Mouse (Mus musculus): Measurements from ENCODE around the gene Itgam. TPM values are rescaled to one million over a fixed set of nuclear protein-coding genes. Genes with fewer than 3 reads are reported as not detected.

Gene Itgam
- polyA plus RNA-seq, 1 experiment from 2014 or later = 0.77 TPM

- Histone ChIP-seq H3K4me3 (ENCODE audit: low read depth, low read length) (no peak overlapping the region), H3K4me1 (ENCODE audit: control insufficient read depth, insufficient read depth, low read length) (no peaks in the 10 kb centered on the region), H3K9me3 (ENCODE audit: control insufficient read depth, low read depth, low read length) (no peaks in the 10 kb centered on the region), H3K36me3 (ENCODE audit: control insufficient read depth, insufficient read depth, low read length) (no peaks in the 10 kb centered on the region), H3K9ac (replicated peaks; ENCODE audit: low read depth, low read length) (no peak overlapping the region), H3K4me2 (replicated peaks; ENCODE audit: low read depth, low read length) (no peak overlapping the region), H3K27me3 (ENCODE audit: control insufficient read depth, insufficient read depth, low read length) (no peaks in the 10 kb centered on the region), H3K27ac (ENCODE audit: low read length) (no peak overlapping the region)
- no peak for ATAC-seq (ENCODE audit: insufficient number of reproducible peaks, insufficient read depth, low FRiP score, low read depth)
- WGBS = 55% methylated on average over 4 of the region's 4 CpGs
Observed at GRCm38 (mm10) chr7:128105246-128105645, 42.8 kb downstream of the Itgam start.

GRCm38 (mm10) chr7:128107462-128107861 is 45.0 kb downstream of the Itgam start:
- Histone ChIP-seq H3K36me3 (ENCODE audit: control insufficient read depth, insufficient read depth, low read length) (no peaks in the 10 kb centered on the region), H3K27ac (ENCODE audit: low read length) (no peak overlapping the region), H3K4me2 (replicated peaks; ENCODE audit: low read depth, low read length) (no peak overlapping the region), H3K27me3 (ENCODE audit: control insufficient read depth, insufficient read depth, low read length) (no peaks in the 10 kb centered on the region), H3K9me3 (ENCODE audit: control insufficient read depth, low read depth, low read length) (no peaks in the 10 kb centered on the region), H3K4me3 (ENCODE audit: low read depth, low read length) (no peak overlapping the region), H3K9ac (replicated peaks; ENCODE audit: low read depth, low read length) (no peak overlapping the region), H3K4me1 (ENCODE audit: control insufficient read depth, insufficient read depth, low read length) (no peaks in the 10 kb centered on the region)
- WGBS = 88% methylated on average over 7 of the region's 7 CpGs
- ATAC-seq (ENCODE audit: insufficient number of reproducible peaks, insufficient read depth, low FRiP score, low read depth) = no peak

GRCm38 (mm10) chr7:128110314-128110713 is 47.9 kb downstream of the Itgam start:
- ATAC-seq (ENCODE audit: insufficient number of reproducible peaks, insufficient read depth, low FRiP score, low read depth) = no peak

GRCm38 (mm10) chr7:128112131-128112530 is 49.7 kb downstream of the Itgam start:
- no peak overlapping the region for H3K4me2 ChIP-seq (replicated peaks; ENCODE audit: low read depth, low read length)
- no peaks in the 10 kb centered on the region for H3K36me3 ChIP-seq (ENCODE audit: control insufficient read depth, insufficient read depth, low read length)
- no peak overlapping the region for H3K4me3 ChIP-seq (ENCODE audit: low read depth, low read length)
- no peak for ATAC-seq (ENCODE audit: insufficient number of reproducible peaks, insufficient read depth, low FRiP score, low read depth)
- H3K27me3 ChIP-seq (ENCODE audit: control insufficient read depth, insufficient read depth, low read length) = no peaks in the 10 kb centered on the region
- no peak overlapping the region for H3K9ac ChIP-seq (replicated peaks; ENCODE audit: low read depth, low read length)
- WGBS = 93% methylated on average over 11 of the region's 11 CpGs
- H3K27ac ChIP-seq (ENCODE audit: low read length) = no peak overlapping the region
- no peaks in the 10 kb centered on the region for H3K9me3 ChIP-seq (ENCODE audit: control insufficient read depth, low read depth, low read length)
- H3K4me1 ChIP-seq (ENCODE audit: control insufficient read depth, insufficient read depth, low read length) = no peaks in the 10 kb centered on the region

More at GRCm38 (mm10) chr7:128110314-128110713, 47.9 kb downstream of the Itgam start:
- no peaks in the 10 kb centered on the region for H3K27me3 ChIP-seq (ENCODE audit: control insufficient read depth, insufficient read depth, low read length)
- H3K27ac ChIP-seq (ENCODE audit: low read length) = no peak overlapping the region
- H3K4me1 ChIP-seq (ENCODE audit: control insufficient read depth, insufficient read depth, low read length) = no peaks in the 10 kb centered on the region
- no peaks in the 10 kb centered on the region for H3K9me3 ChIP-seq (ENCODE audit: control insufficient read depth, low read depth, low read length)
- no peaks in the 10 kb centered on the region for H3K36me3 ChIP-seq (ENCODE audit: control insufficient read depth, insufficient read depth, low read length)
- WGBS = 54% methylated on average over 2 of the region's 2 CpGs
- no peak overlapping the region for H3K4me3 ChIP-seq (ENCODE audit: low read depth, low read length)
- H3K9ac ChIP-seq (replicated peaks; ENCODE audit: low read depth, low read length) = no peak overlapping the region
- H3K4me2 ChIP-seq (replicated peaks; ENCODE audit: low read depth, low read length) = no peak overlapping the region

GRCm38 (mm10) chr7:128114371-128115105 is 52.1 kb downstream of the Itgam start:
- Histone ChIP-seq H3K36me3 (ENCODE audit: control insufficient read depth, insufficient read depth, low read length) (no peaks in the 10 kb centered on the region), H3K4me1 (ENCODE audit: control insufficient read depth, insufficient read depth, low read length) (no peaks in the 10 kb centered on the region), H3K9ac (replicated peaks; ENCODE audit: low read depth, low read length) (no peak overlapping the region), H3K27me3 (ENCODE audit: control insufficient read depth, insufficient read depth, low read length) (no peaks in the 10 kb centered on the region), H3K4me2 (replicated peaks; ENCODE audit: low read depth, low read length) (no peak overlapping the region), H3K27ac (ENCODE audit: low read length) (no peak overlapping the region), H3K9me3 (ENCODE audit: control insufficient read depth, low read depth, low read length) (no peaks in the 10 kb centered on the region), H3K4me3 (ENCODE audit: low read depth, low read length) (no peak overlapping the region)
- 92% methylated on average over 11 of the region's 11 CpGs for WGBS
- no peak for ATAC-seq (ENCODE audit: insufficient number of reproducible peaks, insufficient read depth, low FRiP score, low read depth)

- no peak for ATAC-seq (ENCODE audit: insufficient number of reproducible peaks, insufficient read depth, low FRiP score, low read depth)
- 72% methylated on average over 5 of the region's 5 CpGs for WGBS
- H3K4me1 ChIP-seq (ENCODE audit: control insufficient read depth, insufficient read depth, low read length) = no peaks in the 10 kb centered on the region
- H3K4me2 ChIP-seq (replicated peaks; ENCODE audit: low read depth, low read length) = no peak overlapping the region
- no peak overlapping the region for H3K27ac ChIP-seq (ENCODE audit: low read length)
- no peaks in the 10 kb centered on the region for H3K27me3 ChIP-seq (ENCODE audit: control insufficient read depth, insufficient read depth, low read length)
- H3K4me3 ChIP-seq (ENCODE audit: low read depth, low read length) = no peak overlapping the region
- no peak overlapping the region for H3K9ac ChIP-seq (replicated peaks; ENCODE audit: low read depth, low read length)
- no peaks in the 10 kb centered on the region for H3K36me3 ChIP-seq (ENCODE audit: control insufficient read depth, insufficient read depth, low read length)
- H3K9me3 ChIP-seq (ENCODE audit: control insufficient read depth, low read depth, low read length) = no peaks in the 10 kb centered on the region
Observed at GRCm38 (mm10) chr7:128115211-128115958, 52.9 kb downstream of the Itgam start.

GRCm38 (mm10) chr7:128116396-128116795 is 54.0 kb downstream of the Itgam start:
- no peak overlapping the region for H3K4me3 ChIP-seq (ENCODE audit: low read depth, low read length)
- H3K36me3 ChIP-seq (ENCODE audit: control insufficient read depth, insufficient read depth, low read length) = no peaks in the 10 kb centered on the region
- H3K27me3 ChIP-seq (ENCODE audit: control insufficient read depth, insufficient read depth, low read length) = no peaks in the 10 kb centered on the region
- H3K4me1 ChIP-seq (ENCODE audit: control insufficient read depth, insufficient read depth, low read length) = no peaks in the 10 kb centered on the region
- H3K9ac ChIP-seq (replicated peaks; ENCODE audit: low read depth, low read length) = no peak overlapping the region
- 89% methylated on average over 5 of the region's 5 CpGs for WGBS
- ATAC-seq (ENCODE audit: insufficient number of reproducible peaks, insufficient read depth, low FRiP score, low read depth) = no peak
- no peak overlapping the region for H3K27ac ChIP-seq (ENCODE audit: low read length)
- H3K4me2 ChIP-seq (replicated peaks; ENCODE audit: low read depth, low read length) = no peak overlapping the region
- H3K9me3 ChIP-seq (ENCODE audit: control insufficient read depth, low read depth, low read length) = no peaks in the 10 kb centered on the region

- Histone ChIP-seq H3K4me2 (replicated peaks; ENCODE audit: low read depth, low read length) (no peak overlapping the region), H3K9me3 (ENCODE audit: control insufficient read depth, low read depth, low read length) (no peaks in the 10 kb centered on the region), H3K27ac (ENCODE audit: low read length) (no peak overlapping the region), H3K4me3 (ENCODE audit: low read depth, low read length) (no peak overlapping the region), H3K36me3 (ENCODE audit: control insufficient read depth, insufficient read depth, low read length) (no peaks in the 10 kb centered on the region), H3K4me1 (ENCODE audit: control insufficient read depth, insufficient read depth, low read length) (no peaks in the 10 kb centered on the region), H3K9ac (replicated peaks; ENCODE audit: low read depth, low read length) (no peak overlapping the region), H3K27me3 (ENCODE audit: control insufficient read depth, insufficient read depth, low read length) (no peaks in the 10 kb centered on the region)
- WGBS = 88% methylated on average over 6 of the region's 6 CpGs
- no peak for ATAC-seq (ENCODE audit: insufficient number of reproducible peaks, insufficient read depth, low FRiP score, low read depth)
Observed at GRCm38 (mm10) chr7:128119726-128120490, 57.5 kb downstream of the Itgam start.

Data from stomach, embryonic 14.5 days (tissue).